Mouse (Mus musculus) heart, adult 18-20 months (tissue): Measurements from ENCODE around the gene Pip5k1c. TPM values are rescaled to one million over a fixed set of nuclear protein-coding genes. Genes with fewer than 3 reads are reported as not detected.

Experiments used
- DNase-seq, 2 experiments: peaks; one replicate each; pipeline ENCODE4 v3.0.0; 2021 to 2022; ENCODE audit warnings: mixed read lengths in 1 of 2
- long read RNA-seq, 2 experiments: library from polyadenylated mRNA; stranded (forward); transcript quantifications; one replicate each; pipeline ENCODE4 v2.0.0; 2021
- total RNA-seq, 2 experiments: library from RNA; stranded (reverse); gene quantifications; 2 replicates each; pipeline ENCODE4 v1.2.3; 2021

The Pip5k1c gene
- total RNA-seq: 10 to 100 TPM; 23.1 to 25.6 TPM
- long read RNA-seq, experiment 1, full-length matches to known transcripts: 7 of 15 reads
- long read RNA-seq, experiment 1, partial matches to known transcripts: 4 of 15 reads
- long read RNA-seq, experiment 1, other reads (novel, unspliced or antisense): 4 of 15 reads
- long read RNA-seq, experiment 2, partial matches to known transcripts: 1 of 6 reads
- long read RNA-seq, experiment 2, other reads (novel, unspliced or antisense): 2 of 6 reads

DNA sequence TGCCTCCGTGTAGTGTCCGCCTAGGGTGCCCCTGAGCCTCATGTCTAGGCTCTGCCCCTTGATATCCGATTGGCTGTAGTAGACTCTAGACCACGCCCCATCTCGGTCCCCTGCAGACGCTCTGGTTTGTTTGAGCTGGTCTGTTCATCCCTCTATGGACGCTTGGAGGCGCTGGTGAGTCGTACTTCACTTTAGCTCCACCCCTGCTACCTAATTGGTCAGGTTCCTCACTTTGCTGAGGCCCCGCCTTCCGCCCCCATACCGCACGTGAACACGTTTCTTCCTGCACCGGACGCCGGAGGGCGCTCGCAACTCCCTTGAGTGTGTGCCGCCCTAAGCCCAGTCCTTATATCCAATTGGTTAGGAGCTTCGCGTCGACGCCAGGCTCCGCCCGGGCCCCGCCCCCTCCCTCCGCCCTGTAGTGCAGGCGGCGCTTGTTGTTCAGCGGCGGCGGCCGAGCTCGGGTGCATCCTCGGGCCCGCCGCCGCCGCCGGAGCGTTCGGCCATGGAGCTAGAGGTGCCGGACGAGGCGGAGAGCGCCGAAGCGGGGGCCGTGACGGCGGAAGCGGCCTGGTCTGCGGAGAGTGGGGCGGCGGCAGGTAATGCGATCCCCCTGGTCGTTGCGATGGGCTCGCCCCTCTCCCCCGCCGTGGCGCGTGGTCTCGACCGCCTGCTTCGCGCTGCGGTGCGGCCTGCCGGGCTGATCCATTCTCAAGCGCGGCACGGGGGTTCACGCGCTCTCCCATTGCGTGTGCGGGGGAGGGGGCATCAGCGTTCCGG, at the start of gene Pip5k1c:
Pip5k1c (plus strand) TSS at position 410 of the 780 bp plus-strand sequence.
- DNase-seq: peak; percentile 98 to 100

DNA sequence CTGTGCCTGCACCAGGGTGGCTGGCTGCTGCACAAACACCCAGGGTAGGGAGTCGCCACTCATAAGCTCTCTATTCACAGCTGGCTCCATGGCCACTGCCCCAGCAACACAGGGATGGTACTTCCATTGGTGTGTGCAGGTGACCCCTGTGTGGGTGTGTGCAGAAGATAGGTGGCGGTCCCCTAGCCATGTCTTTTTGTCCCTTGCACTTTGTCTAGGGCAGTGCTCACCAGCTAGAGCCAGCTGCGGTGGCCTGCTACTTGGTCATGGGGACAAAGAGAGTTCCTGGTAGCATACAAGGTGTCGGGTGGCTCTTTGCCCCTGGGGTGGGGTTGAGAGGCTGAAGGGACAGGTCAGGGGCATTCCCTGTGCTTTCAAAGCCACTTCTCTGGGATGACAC, 48.6 kb upstream of the Pip5k1c start:
- DNase-seq: no peak

DNA sequence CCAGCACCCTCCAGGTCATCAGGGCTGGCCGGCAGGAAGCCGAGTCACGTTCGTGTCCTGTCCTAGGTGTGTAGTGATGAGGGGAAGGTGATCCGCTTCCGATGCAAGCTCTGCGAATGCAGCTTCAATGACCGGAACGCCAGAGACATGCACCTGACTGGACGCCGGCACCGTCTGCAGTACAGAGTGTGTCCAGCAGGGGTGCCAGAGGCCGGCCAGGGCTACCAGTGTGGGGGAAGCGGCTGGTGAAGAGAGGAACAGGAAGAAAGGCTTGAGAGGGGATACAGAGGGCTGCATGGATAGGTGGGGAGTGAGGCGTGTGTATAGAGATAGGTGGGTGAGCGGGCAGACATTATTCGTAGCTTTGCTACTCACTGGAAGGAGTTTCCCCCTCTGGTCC, 48.2 kb upstream of the Pip5k1c start:
- DNase-seq: peak; percentile 70 to 85

DNA sequence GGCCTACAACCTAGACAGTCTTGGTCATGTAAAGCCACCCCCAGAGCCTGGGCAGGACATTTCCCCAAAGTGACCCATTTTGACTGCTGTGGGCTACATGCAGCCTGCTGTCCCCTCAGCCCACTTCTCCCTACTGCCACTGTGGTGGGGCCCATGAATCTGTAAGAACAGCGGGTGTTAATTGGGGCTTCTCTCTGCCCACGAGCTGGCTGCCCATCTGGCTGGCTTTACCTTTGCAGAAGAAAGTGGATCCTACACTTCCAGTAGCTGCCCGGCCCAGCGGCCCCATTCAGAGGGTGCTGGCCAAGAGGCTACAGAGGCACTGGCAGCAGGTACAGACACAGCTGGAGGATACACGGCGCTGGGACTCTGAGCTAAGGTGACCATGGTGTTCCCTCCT, 47.6 kb upstream of the Pip5k1c start:
- no peak for DNase-seq

DNA sequence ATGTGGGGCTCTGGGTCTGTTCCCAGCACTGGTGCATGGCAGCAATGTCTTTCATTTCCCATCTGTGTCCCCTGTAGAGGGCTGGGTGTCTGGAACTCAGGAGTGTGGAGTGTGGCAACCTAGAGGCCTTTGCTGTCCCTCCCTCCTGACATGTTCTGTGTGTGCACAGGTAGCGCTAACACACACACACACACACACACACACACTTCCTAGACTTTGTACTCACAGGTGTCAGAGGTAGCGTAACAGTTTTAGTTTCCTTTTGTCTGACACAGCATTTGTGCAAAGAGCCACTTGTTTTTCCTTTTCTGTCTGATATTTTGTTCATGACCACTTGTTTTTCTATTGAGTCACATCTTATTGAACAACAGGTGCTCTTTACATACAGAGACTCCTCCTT, 45.0 kb upstream of the Pip5k1c start:
- DNase-seq: no peak

DNA sequence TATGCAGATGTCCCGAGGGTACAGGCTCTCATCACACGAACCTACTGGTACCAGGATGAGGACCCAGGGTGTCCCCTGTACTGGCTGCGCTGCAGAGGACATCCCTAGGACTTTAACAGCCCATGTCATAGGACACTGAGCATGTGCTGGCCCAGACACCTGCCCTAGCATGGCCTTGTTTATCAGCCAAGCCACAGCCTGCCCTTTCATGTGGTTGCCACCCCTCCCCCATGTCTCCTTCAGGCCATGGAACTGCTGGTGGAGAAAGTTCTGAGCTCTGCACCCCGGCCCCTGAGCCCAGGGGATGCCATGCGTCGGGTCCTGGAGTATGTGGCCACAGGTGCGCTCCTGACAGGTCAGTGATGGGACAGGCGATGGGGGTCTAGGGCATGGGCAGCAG, 43.3 kb upstream of the Pip5k1c start:
- no peak for DNase-seq

DNA sequence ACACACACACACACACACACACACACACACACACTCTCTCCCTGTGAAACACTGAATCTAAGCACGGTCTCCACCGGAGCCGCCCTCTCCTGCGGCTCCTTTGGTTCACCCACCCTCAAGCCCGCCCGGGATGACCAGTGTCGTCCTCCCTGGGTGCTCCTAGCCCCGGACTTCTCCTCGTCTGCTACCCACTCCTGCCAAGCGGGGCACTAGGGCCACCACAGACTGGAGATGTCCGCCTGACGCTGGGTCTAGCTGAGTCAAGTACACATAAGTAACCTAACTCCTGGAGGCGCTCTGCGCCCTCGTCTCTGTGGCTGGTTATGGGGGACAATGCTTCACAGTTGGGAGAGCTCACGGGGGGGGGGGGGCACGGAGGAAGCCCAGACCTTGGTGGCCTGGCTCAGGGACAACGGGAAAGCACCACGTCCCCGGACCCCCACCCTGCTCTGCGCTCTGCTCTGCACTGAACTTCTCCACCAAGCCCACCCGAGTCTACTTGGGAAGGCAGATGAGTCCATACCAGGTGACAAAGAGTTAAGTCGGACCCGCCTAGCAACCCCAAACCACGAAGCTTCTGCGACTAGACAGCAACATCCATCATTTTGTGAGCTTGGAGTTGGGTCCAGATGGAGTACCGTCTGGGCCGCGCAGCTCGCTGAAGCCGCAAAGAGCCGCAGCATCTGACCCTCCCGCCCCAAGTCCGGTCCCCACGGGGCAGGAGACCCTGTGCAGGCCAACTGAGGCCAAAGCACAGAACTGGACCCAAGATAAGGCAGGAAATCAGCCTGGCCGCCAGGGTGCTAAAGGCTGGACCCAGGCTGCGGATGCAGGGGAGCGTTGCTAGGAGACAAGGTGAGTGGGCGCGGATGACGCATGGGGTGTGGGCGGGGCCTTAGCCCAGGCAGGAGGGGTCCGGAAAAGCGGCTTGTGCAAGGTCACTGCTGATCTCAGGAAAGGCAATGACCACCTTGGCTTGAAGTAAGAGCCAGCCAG, 40.0 kb upstream of the Pip5k1c start, which contains the start of gene Matk:
Matk (plus strand) TSS at position 512 of the 996 bp plus-strand sequence.
- DNase-seq: no peak

DNA sequence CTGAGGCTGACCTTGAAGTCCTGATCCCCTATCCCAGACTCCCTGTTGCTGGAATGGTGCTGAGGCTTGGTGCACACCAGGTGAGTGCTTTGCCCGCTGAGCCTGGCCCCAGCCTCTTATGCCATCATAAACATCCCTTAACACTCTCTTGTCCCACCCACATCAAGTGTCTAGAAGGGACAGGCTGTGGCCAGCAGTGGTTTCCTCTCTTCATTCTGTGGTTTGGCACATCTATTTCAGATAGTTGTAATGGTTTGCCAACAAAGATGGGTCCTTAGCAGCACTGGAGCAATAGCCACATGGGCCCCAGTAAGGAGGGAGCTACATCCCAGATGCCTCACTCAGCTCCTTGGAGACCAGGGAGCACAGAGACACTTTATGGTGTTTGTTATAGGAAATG, 37.9 kb upstream of the Pip5k1c start:
- no peak for DNase-seq

DNA sequence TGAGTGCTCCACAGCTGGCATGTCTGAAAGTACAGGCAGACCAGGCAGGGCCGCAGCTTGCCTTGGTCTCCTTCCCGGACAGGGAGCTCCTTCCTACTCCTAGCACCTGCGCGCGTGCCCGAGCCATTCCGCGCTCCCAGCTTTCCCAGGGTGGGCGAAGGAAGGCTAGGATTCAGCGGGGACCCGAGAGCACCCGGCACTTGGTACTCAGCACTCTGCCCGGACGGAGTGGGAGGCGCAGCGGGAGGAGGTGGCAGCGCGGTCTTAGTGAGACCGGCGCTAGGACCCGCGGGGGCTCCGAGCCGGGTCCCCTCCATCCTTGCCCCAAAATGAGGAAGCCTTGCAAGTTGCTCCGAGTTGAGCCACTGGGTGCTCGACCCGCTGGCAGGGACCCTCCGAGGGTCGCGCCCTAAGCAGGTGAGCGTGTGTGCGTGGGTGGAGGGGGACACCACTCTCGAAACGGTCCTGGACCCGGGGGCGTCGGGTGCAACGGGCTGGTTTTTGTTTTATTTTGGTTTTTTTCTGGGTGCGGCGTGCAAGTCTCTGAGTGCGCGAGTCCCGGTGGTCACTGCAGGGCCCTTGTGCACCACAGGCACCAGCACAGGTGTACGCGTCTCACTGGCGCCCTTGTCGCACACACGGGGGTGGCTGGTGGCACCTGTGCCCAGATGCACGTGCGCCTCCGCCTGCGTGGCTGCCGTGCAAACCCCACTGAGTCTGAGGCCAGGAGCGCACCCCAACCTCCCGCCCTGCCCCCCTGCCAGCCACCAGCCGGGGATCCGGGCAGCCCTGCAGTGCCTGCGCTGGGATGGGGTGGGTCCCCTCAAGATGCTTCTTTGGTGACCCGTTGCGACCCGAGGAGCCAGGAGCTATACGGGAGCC, 35.4 kb upstream of the Pip5k1c start:
- DNase-seq: no peak

DNA sequence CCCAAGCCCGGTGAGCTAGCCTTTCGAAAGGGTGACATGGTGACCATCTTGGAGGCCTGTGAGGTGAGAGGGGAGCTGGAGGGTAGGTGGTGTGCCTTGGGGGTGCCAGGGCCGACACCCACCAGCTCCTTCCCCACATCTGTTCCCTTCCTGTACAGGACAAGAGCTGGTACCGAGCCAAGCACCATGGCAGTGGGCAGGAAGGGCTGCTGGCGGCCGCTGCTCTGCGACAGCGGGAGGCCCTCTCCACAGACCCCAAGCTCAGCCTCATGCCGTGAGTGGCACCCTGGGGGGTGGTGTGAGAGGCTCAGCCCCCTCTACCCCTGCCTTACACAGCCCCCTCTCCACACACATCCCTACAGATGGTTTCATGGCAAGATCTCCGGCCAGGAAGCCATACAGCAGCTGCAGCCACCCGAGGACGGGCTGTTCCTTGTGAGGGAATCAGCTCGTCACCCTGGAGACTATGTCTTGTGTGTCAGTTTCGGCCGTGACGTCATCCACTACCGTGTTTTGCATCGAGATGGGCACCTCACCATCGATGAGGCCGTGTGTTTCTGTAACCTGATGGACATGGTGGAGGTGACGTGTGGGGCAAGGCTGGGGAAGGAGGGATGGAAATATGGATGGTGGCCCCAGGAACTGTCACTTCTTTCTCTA, 33.4 kb upstream of the Pip5k1c start:
- no peak for DNase-seq

DNA sequence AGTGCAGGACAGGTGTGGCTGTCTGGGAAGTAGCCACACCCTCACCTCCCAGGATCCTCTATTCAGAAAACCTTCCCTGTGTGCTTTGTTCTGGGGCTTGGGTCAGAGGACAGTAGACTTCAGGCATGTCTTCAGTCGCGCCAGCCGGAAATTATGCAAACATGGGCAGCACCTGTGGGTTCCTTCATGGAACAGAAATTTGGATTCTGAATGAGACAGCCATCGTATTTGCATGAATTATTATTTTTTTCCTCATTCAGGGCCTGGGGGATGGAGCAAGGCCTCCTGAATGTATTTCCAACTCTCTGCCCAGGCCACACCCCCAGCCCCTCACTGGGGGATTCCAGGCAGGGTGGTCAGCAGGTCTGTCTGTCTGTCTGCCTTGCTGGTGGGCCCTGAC, 31.7 kb upstream of the Pip5k1c start:
- DNase-seq: no peak

DNA sequence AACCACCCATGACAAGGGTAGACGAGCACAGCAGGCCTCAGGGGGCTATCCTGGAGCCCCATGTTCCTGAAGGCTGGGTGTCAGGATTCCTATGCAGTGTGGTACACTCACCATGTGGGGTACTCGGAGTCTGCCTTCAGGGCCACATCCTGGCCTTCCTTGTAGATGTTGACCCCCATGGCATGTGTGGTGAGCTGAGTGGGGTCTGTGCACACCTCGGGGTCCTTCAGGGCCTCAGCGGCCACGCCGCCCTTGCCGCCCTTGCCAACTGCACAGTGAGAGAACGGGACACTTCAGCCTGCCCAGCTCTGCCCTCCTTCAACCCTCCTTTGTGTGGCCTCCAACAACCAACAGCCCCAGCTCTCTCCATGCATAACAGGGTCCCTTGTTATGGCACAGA, 27.2 kb upstream of the Pip5k1c start:
- no peak for DNase-seq

DNA sequence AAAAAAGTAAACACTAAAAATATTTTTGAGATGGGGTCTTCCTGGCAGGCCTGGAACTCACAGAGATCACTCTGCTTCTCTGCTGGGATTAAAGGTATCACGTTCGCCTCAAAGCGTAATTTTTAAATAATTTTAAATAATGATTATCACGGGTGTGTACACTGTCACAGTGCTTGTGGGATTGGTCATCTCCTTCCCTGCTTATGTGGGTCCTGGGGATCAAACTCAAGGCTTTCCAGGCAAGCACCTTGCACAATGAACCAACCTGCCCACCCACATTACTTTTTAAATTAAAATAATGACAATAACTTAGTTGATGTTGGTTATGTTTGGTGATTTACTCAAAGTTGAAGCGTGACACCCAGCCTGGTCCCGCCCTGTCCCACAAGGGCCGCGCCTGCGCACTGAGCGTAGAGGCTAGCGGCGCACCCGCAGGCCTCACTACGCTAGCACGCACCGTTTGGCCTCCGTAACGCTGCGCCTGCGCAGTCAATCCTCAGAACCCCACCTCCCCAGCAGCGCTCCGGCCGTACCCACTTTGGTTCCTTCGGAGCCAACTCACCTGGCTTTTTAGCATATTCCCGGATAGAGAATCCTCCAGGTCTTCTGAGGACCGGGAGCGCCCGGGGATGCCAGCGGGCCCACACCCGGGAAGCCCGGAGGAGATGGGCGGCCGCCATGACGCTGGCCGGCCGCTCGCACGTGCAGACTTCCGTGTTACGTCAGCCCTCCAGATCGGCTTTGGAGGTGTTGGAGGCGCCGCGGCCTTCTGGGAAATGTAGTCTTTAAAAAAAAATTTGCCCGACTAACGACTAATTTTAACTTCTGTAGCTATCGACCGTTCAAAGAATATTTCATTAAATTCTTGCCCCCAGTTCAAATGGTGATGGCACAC, 26.3 kb upstream of the Pip5k1c start, which contains the start of the genes Mrpl54 and Apba3:
Mrpl54 (minus strand) TSS at position 724 of the 895 bp plus-strand sequence.
Apba3 (plus strand) TSS at position 750 of the 895 bp plus-strand sequence.
- DNase-seq: peak; percentile 98

DNA sequence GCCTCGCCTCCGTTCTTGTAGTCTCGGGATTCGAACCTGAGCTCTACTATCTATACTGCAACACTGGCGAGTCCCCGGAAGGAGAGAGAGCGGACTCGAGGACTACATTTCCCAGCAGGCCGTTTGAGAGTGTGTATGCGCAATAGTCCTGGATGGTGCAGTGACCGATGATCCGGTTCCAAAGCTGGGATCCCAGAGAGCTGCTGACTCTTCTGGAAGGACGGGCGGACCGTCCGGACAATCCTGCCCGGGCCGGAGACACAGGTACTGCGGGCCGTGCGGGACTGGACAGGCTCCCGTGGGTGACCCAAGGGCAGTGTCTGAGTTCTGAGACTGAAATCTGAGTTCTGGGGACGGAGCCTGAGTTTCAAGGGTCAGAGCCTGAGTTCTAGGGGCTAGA, 24.7 kb upstream of the Pip5k1c start:
- DNase-seq: peak; percentile 94 to 95

DNA sequence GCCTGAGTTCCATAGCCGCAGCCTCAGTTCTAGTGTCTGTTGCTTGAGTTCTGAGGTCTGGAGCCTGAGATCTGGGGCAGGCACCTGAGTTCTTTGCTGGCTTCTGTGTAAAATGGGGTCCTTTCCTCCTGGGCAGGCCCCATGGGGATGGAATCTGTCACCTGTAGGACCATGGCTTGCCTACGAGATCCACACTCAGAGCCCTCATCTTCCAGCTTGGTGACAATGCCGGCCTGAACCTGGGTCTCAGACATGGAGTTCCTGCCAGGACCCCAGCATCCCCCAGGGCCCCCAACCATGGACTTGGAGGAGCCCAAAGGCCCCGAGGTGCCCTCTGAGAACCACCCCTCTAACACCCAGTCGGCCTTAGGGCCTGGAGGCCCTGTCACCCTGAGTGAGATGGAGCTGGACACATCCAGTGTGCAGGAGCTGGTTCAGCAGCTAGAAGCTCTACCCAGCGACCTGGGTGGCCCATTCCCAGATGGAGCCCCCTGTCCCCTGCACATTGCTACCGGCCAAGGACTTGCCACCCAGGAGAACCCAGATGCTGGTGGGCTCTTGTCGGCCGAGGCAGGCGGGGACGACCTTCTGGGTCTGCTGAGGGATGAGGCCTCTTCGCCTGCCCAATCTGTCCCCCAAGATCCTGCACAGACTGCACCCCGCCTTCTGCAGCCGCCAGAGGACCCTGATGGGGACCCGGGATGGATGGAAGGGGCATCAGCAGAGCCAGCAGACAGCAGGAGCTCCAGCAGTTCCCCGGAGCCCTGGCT, 23.9 kb upstream of the Pip5k1c start:
- no peak for DNase-seq

DNA sequence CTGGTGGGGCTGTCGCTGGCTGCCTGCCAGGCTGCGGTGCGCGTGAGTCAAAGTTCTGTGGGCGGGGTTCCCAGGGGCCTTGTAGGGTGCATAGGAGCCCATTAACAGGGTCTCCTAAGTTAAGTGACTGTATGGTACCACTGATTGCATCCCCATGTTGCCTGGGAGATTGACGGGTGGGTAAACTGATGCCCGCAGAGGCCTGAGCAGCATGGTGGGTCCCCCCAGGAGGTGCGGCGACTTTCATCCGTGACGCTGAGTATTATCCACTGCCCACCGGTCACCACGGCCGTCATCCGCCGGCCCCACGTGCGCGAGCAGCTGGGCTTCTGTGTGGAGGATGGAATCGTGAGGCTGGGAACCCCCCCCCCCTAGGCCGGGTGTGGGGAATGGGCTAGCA, 20.4 kb upstream of the Pip5k1c start:
- DNase-seq: no peak

DNA sequence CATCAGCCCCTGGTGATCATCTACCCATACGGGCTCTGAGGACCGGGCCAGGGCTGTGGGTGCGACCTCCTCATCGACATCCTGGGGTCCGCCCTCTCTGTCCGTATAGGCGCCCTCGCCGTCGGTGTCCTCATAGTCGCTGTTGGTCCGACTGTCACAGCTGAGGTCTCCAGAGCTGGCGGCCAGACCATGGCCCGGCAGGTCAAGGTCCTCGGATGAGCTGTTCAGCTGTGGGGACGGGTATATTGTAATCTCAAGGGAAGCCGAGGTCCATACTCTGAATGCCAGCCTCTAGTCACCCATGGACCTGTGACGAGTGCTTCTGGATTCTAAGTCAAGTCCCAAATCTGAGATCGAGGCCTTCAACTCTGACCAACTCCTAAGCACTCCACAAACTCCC, 18.9 kb upstream of the Pip5k1c start:
- no peak for DNase-seq

DNA sequence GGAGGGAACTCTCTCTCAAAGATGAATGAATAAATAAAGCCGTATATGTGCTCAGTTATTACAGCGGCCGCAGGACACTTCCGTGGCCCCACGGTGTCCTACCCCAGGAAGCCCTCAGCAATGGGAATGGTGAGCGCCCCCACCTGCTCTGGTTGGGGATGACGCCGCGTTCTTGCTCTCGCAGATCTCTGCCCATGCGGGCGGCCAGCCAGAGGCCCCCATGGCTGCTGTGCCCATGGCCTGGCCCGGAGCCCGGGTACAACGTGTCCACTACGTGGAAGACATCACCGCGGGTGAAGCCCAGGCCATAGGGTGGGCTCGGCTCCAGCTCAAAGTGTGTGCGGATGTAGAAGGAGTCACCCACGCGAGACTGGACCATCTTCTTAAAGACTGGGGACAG, 15.1 kb upstream of the Pip5k1c start:
- no peak for DNase-seq

DNA sequence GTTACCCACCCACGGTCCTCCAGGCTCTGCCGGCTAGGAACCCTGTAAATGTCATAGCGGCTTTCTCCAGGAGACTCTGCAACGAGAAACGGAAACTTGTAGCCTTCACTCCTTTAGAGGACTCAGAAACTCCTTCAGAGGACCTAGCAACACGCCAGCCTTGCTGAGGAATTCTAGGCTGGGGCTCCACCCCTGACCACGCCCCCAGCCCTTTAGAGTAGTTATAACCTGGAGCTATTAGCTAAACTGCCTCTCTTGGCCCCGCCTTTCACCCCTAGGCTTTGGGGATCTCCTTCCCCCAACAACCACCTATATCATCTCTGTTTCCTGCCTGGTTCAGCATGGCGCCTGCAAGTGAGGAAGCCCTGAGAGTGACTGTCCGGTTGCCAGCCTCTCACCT, 13.3 kb upstream of the Pip5k1c start:
- no peak for DNase-seq
